Mouse (Mus musculus): ENCODE measurements around the gene Cnst. TPM values are rescaled to one million over a fixed set of nuclear protein-coding genes. Genes with fewer than 3 reads are reported as not detected.

Cnst gene
- polyA plus RNA-seq, 1 experiment from 2014 or later, result 18.5 TPM

GRCm38 (mm10) chr1:179584220-179584619 lies 38.0 kb downstream of the Cnst start:
- Histone ChIP-seq H3K27ac (no peak overlapping the region), H3K4me1 (peaks cover 23% of the 10 kb centered on the region), H3K36me3 (replicated peaks) (peaks cover 14% of the 10 kb centered on the region), H3K4me3 (no peak overlapping the region), H3K27me3 (ENCODE audit: poor library complexity, severe bottlenecking) (no peaks in the 10 kb centered on the region), H3K9me3 (no peaks in the 10 kb centered on the region)
- DNase-seq (ENCODE audit: extremely low spot score, low spot score), result no peak
- WGBS, result 89% methylated on average over 4 of the region's 4 CpGs

DNA sequence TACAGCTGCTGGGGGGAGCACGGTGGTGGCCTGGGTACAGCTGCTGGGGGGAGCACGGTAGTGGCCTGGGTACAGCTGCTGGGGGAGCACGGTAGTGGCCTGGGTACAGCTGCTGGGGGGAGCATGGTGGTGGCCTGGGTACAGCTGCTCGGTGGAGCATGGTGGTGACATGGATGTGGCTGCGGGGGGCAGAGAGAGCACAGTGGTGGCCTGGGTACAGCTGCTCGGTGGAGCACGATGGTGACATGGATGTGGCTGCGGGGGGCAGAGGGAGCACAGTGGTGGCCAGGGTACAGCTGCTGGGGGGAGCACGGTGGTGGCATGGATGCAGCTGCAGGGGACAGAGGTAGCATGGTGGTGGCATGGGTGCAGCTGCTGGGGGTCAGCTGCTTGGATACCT lies 39.5 kb downstream of the Cnst start:
- 85% methylated on average over 9 of the region's 9 CpGs for WGBS

GRCm38 (mm10) chr1:179586430-179587095 lies 40.4 kb downstream of the Cnst start:
- no peak overlapping the region for H3K4me3 ChIP-seq
- H3K27ac ChIP-seq, result no peak overlapping the region
- DNase-seq (ENCODE audit: extremely low spot score, low spot score), result no peak
- H3K36me3 ChIP-seq (replicated peaks), result no peaks in the 10 kb centered on the region
- H3K27me3 ChIP-seq (ENCODE audit: poor library complexity, severe bottlenecking), result no peaks in the 10 kb centered on the region
- H3K4me1 ChIP-seq, result peaks cover 23% of the 10 kb centered on the region
- 59% methylated on average over 3 of the region's 3 CpGs for WGBS
- H3K9me3 ChIP-seq, result no peaks in the 10 kb centered on the region

More for the DNA sequence above, 39.5 kb downstream of the Cnst start:
- Histone ChIP-seq H3K9me3 (no peaks in the 10 kb centered on the region), H3K4me3 (no peak overlapping the region), H3K27me3 (ENCODE audit: poor library complexity, severe bottlenecking) (no peaks in the 10 kb centered on the region), H3K27ac (no peak overlapping the region), H3K4me1 (peaks cover 23% of the 10 kb centered on the region), H3K36me3 (replicated peaks) (peaks cover under 1% of the 10 kb centered on the region; the same call in 1 of the 2 replicates)
- DNase-seq (ENCODE audit: extremely low spot score, low spot score), result no peak

- no peak for DNase-seq (ENCODE audit: extremely low spot score, low spot score)
- no peaks in the 10 kb centered on the region for H3K27me3 ChIP-seq (ENCODE audit: poor library complexity, severe bottlenecking)
- H3K9me3 ChIP-seq, result no peaks in the 10 kb centered on the region
- H3K4me1 ChIP-seq, result peaks cover 23% of the 10 kb centered on the region
- H3K4me3 ChIP-seq, result no peak overlapping the region
- no peak overlapping the region for H3K27ac ChIP-seq
- H3K36me3 ChIP-seq (replicated peaks), result peaks cover 7% of the 10 kb centered on the region; the same call in 1 of the 2 replicates
- 91% methylated on average over 4 of the region's 4 CpGs for WGBS
These were observed 42.1 kb downstream of the Cnst start for GRCm38 (mm10) chr1:179588230-179588629.

DNA sequence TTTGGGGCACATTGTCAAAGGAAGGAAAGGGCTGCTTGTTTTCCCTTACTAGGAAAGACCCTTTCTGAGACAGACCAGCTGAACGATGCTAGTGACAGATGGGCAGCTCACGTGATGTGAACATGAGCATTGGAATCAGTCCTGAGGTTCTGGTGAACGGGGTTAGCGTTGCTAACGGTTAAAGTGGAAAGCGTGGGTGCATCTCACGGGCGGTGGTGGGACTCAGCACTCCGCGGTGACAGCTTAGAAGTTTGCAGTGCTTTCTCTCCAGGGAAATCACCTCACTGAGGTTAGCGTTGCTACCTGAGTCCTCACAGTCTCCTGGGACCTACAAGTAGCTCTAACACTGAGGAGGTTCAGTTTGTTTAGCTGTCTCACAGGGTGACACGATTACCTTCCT lies 45.5 kb downstream of the Cnst start:
- no peaks in the 10 kb centered on the region for H3K9me3 ChIP-seq
- no peaks in the 10 kb centered on the region for H3K27me3 ChIP-seq (ENCODE audit: poor library complexity, severe bottlenecking)
- no peak overlapping the region for H3K27ac ChIP-seq
- peaks cover 12% of the 10 kb centered on the region for H3K4me1 ChIP-seq
- DNase-seq (ENCODE audit: extremely low spot score, low spot score), result no peak
- H3K4me3 ChIP-seq, result no peak overlapping the region
- H3K36me3 ChIP-seq (replicated peaks), result peaks cover 10% of the 10 kb centered on the region; the same call in 1 of the 2 replicates
- WGBS, result 90% methylated on average over 12 of the region's 12 CpGs

GRCm38 (mm10) chr1:179592143-179592542 lies 46.0 kb downstream of the Cnst start:
- no peak for DNase-seq (ENCODE audit: extremely low spot score, low spot score)
- Histone ChIP-seq H3K36me3 (replicated peaks) (peaks cover 10% of the 10 kb centered on the region; the same call in 1 of the 2 replicates), H3K27ac (no peak overlapping the region), H3K4me1 (peaks cover 7% of the 10 kb centered on the region), H3K27me3 (ENCODE audit: poor library complexity, severe bottlenecking) (no peaks in the 10 kb centered on the region), H3K4me3 (no peak overlapping the region), H3K9me3 (no peaks in the 10 kb centered on the region)
- WGBS, result 82% methylated on average over 2 of the region's 2 CpGs

GRCm38 (mm10) chr1:179592972-179593371 lies 46.8 kb downstream of the Cnst start:
- Histone ChIP-seq H3K4me3 (no peak overlapping the region), H3K36me3 (replicated peaks) (peaks cover 10% of the 10 kb centered on the region; the same call in 1 of the 2 replicates), H3K9me3 (no peaks in the 10 kb centered on the region), H3K27me3 (ENCODE audit: poor library complexity, severe bottlenecking) (no peaks in the 10 kb centered on the region), H3K27ac (no peak overlapping the region), H3K4me1 (no peaks in the 10 kb centered on the region; the same call in 1 of the 2 replicates)
- 72% methylated on average over 7 of the region's 7 CpGs for WGBS
- no peak for DNase-seq (ENCODE audit: extremely low spot score, low spot score)

DNA sequence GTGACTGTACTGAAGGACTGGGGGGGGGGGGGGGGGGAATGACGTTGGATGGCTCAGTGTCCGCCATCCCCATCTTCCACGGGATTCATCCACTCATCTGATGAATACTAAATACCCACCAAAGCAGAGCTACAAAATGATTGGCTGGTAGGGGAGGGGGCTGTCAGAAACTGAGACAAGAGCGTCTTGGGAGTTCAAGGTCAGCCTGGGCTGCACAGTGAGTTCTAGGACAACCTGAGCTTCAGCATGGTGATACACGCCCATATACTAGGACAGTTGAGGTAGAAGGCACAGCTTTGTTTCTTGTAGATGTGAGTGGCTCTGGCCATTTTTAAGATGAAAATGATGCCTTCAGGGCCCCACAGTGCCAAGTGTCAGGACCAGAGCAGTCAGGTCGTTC lies 52.2 kb downstream of the Cnst start:
- H3K27me3 ChIP-seq (ENCODE audit: poor library complexity, severe bottlenecking), result no peaks in the 10 kb centered on the region
- no peak overlapping the region for H3K27ac ChIP-seq
- no peaks in the 10 kb centered on the region for H3K4me1 ChIP-seq
- WGBS, result 90% methylated on average over 6 of the region's 6 CpGs
- no peak for DNase-seq (ENCODE audit: extremely low spot score, low spot score)
- 0 out of 2 replicates have a peak, but pooled peaks cover under 1% of the 10 kb centered on the region for H3K36me3 ChIP-seq (replicated peaks)
- H3K9me3 ChIP-seq, result no peaks in the 10 kb centered on the region
- no peak overlapping the region for H3K4me3 ChIP-seq

- no peak overlapping the region for H3K4me3 ChIP-seq
- H3K4me1 ChIP-seq, result no peaks in the 10 kb centered on the region
- no peak overlapping the region for H3K27ac ChIP-seq
- H3K36me3 ChIP-seq (replicated peaks), result no peaks in the 10 kb centered on the region; the same call in 1 of the 2 replicates
- H3K9me3 ChIP-seq, result no peaks in the 10 kb centered on the region
- 60% methylated on average over 3 of the region's 3 CpGs for WGBS
- DNase-seq (ENCODE audit: extremely low spot score, low spot score), result no peak
- H3K27me3 ChIP-seq (ENCODE audit: poor library complexity, severe bottlenecking), result no peaks in the 10 kb centered on the region
These were observed 58.4 kb downstream of the Cnst start for GRCm38 (mm10) chr1:179604526-179604925.

- H3K27me3 ChIP-seq (ENCODE audit: poor library complexity, severe bottlenecking), result no peaks in the 10 kb centered on the region
- no peaks in the 10 kb centered on the region for H3K9me3 ChIP-seq
- peaks cover 13% of the 10 kb centered on the region for H3K36me3 ChIP-seq (replicated peaks)
- no peak overlapping the region for H3K4me3 ChIP-seq
- DNase-seq (ENCODE audit: extremely low spot score, low spot score), result no peak
- WGBS, result 92% methylated on average over 9 of the region's 9 CpGs
- 0 out of 2 replicates have a peak, but pooled peaks cover 3% of the 10 kb centered on the region for H3K4me1 ChIP-seq
- H3K27ac ChIP-seq, result no peak overlapping the region
These were observed 60.0 kb downstream of the Cnst start for GRCm38 (mm10) chr1:179606004-179606723.

DNA sequence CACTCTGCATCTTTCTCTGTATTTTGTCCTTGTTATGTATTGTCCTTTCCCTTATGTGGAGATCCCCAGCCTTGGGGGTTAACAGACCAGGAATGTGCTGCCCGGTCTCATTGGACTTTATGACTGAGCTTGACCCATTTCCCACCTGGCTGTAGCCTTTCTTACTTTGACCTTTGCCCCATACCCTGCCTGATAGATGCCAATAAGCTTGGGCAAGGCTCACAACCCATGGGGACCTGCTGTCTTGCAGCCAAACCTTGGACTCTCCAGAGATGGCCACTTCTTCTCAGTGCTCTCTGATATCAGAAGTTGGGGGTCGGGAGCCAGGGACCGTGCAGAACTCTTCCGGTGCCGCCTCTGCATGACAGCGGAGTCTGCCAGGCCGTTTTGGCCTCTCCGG lies 62.4 kb downstream of the Cnst start:
- H3K9me3 ChIP-seq, result no peaks in the 10 kb centered on the region
- 93% methylated on average over 8 of the region's 8 CpGs for WGBS
- H3K27ac ChIP-seq, result no peak overlapping the region
- H3K4me3 ChIP-seq, result no peak overlapping the region
- H3K36me3 ChIP-seq (replicated peaks), result peaks cover 13% of the 10 kb centered on the region
- no peaks in the 10 kb centered on the region for H3K27me3 ChIP-seq (ENCODE audit: poor library complexity, severe bottlenecking)
- no peak for DNase-seq (ENCODE audit: extremely low spot score, low spot score)
- 0 out of 2 replicates have a peak, but pooled peaks cover 3% of the 10 kb centered on the region for H3K4me1 ChIP-seq

DNA sequence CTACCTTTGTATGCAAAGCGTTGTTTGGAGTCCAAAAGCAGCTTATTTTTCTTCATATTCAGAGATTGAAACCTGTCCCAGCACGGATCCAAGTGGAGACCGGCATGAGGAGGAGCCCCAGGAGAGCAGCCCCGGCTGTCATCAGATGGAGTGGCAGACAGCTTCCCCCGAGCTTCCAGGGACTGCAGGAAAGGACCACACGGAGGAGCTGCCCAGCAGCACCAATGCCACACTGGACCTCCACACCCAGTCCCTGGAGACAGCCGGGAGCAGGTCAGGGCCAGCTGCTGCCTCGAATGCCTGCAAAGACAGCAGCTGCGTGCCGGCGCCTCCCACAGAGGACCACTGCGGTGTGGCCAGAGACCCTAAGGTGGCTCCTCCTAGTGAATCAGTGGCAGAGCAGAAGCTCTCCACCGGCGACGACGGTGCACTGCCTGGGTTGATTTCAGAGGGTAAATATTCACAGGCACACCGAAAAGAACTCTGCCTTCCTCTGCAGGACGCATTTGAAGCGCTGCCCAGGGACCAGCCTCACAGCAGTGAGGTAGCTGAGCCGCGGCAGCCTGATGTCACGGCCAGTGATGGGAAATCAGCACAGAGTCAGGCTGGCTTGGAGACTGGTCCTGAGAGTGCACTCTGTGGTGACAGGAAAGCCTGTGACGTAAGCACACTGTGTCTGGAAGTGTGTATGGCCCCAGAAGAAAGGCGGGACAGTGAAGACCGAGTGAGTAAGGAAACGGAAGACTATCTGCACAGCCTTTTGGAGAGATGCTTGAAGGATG lies 63.7 kb downstream of the Cnst start:
- H3K27ac ChIP-seq, result no peak overlapping the region
- WGBS, result 59% methylated on average over 26 of the region's 26 CpGs
- DNase-seq (ENCODE audit: extremely low spot score, low spot score), result no peak

More for the DNA sequence above, 63.7 kb downstream of the Cnst start:
- no peak overlapping the region for H3K4me3 ChIP-seq
- H3K27me3 ChIP-seq (ENCODE audit: poor library complexity, severe bottlenecking), result no peaks in the 10 kb centered on the region
- no peaks in the 10 kb centered on the region for H3K9me3 ChIP-seq
- peaks cover 15% of the 10 kb centered on the region for H3K36me3 ChIP-seq (replicated peaks)
- 0 out of 2 replicates have a peak, but pooled peaks cover 3% of the 10 kb centered on the region for H3K4me1 ChIP-seq
